Mouse (Mus musculus): Measurements from ENCODE around the gene Traf3ip2. TPM values are rescaled to one million over a fixed set of nuclear protein-coding genes. Genes with fewer than 3 reads are reported as not detected.

Traf3ip2 gene
- polyA plus RNA-seq, 1 experiment from 2014 or later = 4.1 TPM

DNA sequence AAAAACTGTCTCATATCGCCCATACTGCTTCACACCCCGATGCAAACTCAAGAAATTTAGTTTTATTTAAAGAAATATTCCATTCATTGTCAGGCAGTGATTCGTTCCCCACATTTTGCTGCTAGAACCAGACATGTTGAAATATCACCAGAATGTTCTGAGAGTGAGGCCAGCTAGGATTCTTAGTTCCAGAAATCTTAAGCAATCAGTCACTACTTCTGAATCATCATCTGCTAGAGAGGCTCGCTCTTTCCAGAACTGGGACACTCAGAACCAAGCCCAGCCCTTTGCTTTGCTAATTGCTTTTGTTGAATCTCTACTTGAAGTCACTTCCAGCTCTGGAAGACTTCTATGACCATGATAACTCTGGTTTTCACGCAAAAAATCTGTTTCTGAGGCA, 27.0 kb downstream of the Traf3ip2 start:
- Histone ChIP-seq H3K4me2 (replicated peaks) (no peak overlapping the region), H3K36me3 (peaks cover 15% of the 10 kb centered on the region), H3K4me1 (replicated peaks) (peaks cover 28% of the 10 kb centered on the region), H3K4me3 (replicated peaks) (no peak overlapping the region), H3K9ac (replicated peaks) (no peak overlapping the region), H3K27me3 (no peaks in the 10 kb centered on the region), H3K27ac (no peak overlapping the region), H3K9me3 (no peaks in the 10 kb centered on the region)
- ATAC-seq = no peak
- 92% methylated on average over 5 of the region's 5 CpGs for WGBS

DNA sequence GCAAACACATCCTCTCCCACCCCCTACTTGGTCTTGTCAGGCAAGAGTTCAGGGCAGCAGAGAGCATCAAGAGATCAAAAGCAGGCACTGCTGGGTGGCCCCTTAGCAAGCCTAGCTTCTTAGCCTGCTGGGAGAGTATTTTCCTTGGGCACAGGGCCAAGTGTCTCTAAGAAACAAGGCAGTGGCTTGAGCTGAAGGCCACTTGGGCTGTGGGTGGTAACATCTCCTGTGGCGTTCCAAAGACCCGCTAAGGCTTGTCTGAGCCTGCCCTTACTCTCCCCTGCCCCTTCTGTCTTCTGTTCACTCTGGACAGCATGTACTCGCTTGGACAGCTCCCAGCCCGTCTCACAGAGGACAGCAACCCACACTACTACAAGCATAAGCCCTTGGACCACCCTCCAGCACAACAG, 28.1 kb downstream of the Traf3ip2 start:
- Histone ChIP-seq H3K4me2 (replicated peaks) (no peak overlapping the region), H3K4me1 (replicated peaks) (peaks cover 28% of the 10 kb centered on the region), H3K9me3 (no peaks in the 10 kb centered on the region), H3K27me3 (no peaks in the 10 kb centered on the region), H3K9ac (replicated peaks) (no peak overlapping the region; the same call in 1 of the 2 replicates), H3K27ac (no peak overlapping the region), H3K36me3 (peaks cover 14% of the 10 kb centered on the region), H3K4me3 (replicated peaks) (no peak overlapping the region)
- ATAC-seq = peak; percentile 51; the same call in 1 of the 2 replicates
- WGBS = 16% methylated on average over 4 of the region's 4 CpGs

DNA sequence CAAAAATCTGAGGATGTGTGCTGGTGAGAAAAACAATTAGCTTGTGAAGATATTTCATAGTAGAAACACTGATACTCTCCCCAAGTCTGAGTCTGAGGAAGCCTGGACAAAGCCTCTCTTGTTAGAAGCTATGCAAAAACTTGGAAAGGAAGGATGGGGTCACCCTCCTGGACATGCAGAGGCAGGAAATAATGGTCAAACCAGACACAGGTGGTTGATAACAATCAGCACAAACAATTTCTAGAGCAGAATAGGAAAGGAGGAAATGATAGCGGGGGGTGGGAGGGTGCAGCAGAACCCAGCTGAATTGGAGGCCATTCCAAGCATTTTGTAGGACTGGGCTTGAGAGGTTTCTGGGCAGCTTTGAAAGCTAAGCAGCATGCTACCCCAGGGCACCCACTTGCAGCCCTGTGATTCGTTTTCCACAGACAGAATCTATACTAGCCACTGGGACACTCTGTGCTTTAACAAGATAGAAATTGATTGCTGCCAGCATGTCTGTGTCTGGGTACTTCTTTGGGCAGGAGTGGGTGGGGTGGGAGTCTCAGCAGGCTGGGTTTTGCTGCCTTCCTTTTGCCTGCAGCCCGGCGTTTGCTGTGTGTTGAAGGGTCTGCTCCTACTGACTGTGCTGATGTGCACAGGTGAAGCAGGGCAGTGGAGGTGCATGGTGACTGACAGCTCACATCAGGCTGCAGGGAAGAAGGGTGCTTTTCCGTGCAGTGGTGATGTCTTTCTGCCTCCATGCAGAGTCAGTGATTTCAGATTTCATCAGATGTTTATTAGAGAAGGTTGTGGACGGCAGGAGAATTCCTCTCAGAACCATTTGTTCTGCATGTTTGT, 33.3 kb downstream of the Traf3ip2 start:
- peak; percentile 79 for ATAC-seq
- peaks cover 23% of the 10 kb centered on the region for H3K4me1 ChIP-seq (replicated peaks)
- H3K27ac ChIP-seq = peak overlapping the region; percentile 77
- no peaks in the 10 kb centered on the region for H3K27me3 ChIP-seq
- no peaks in the 10 kb centered on the region for H3K9me3 ChIP-seq
- 62% methylated on average over 6 of the region's 6 CpGs for whole genome bisulfite sequencing
- no peak overlapping the region for H3K4me2 ChIP-seq (replicated peaks)
- 0 out of 2 replicates have a peak overlapping the region, but pooled peaks have one; percentile 28 for H3K9ac ChIP-seq (replicated peaks)
- H3K4me3 ChIP-seq (replicated peaks) = no peak overlapping the region
- peaks cover 10% of the 10 kb centered on the region for H3K36me3 ChIP-seq

DNA sequence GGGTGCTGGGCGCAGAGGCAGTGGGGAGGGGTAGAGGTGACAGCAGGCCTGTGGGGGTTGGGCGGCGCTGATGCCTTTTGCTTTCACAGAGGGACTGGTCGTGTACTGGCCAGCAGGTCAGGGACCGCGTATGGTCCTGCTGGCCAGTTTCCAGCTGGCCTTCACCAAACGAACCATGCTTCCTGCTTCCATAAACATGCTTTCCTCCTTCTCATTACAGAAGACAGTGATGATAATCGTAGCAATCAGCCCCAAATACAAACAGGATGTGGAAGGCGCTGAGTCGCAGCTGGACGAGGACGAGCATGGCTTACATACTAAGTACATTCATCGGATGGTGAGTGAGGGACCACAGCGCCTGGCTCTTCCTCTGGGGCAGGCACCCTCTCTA, 33.9 kb downstream of the Traf3ip2 start:
- peaks cover 18% of the 10 kb centered on the region for H3K4me1 ChIP-seq (replicated peaks)
- no peak overlapping the region for H3K4me2 ChIP-seq (replicated peaks)
- peak overlapping the region; percentile 77 for H3K27ac ChIP-seq
- no peaks in the 10 kb centered on the region for H3K9me3 ChIP-seq
- ATAC-seq = peak; percentile 51
- H3K27me3 ChIP-seq = no peaks in the 10 kb centered on the region
- WGBS = 56% methylated on average over 14 of the region's 14 CpGs
- 0 out of 2 replicates have a peak overlapping the region, but pooled peaks have one; percentile 28 for H3K9ac ChIP-seq (replicated peaks)
- peaks cover 16% of the 10 kb centered on the region for H3K36me3 ChIP-seq
- H3K4me3 ChIP-seq (replicated peaks) = no peak overlapping the region

DNA sequence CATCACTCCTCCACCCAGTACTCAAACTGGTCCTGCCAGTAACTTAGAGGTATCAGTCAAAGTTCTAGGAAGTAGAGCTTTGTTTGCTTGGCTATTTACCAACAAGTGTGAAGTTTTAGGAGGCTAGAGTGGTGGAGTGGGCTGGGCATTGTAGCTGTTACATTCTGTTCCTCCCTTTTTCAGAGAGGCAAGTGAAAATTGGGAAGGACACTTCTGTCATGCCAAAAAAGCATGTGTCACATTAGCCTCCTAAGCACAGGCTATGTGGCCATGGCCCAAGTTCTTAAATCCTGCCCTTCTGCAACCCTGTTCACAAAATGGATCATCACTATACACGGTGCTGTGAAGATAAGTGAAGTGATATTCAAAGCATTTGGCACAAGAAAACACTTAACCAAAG, 34.4 kb downstream of the Traf3ip2 start:
- Histone ChIP-seq H3K4me1 (replicated peaks) (peaks cover 16% of the 10 kb centered on the region), H3K9me3 (no peaks in the 10 kb centered on the region), H3K27me3 (no peaks in the 10 kb centered on the region), H3K27ac (peak overlapping the region; percentile 77; the same call in 1 of the 2 replicates), H3K4me3 (replicated peaks) (no peak overlapping the region), H3K4me2 (replicated peaks) (no peak overlapping the region), H3K36me3 (peaks cover 21% of the 10 kb centered on the region), H3K9ac (replicated peaks) (no peak overlapping the region)
- WGBS = 86% methylated on average over 1 of the region's 1 CpGs
- no peak for ATAC-seq

DNA sequence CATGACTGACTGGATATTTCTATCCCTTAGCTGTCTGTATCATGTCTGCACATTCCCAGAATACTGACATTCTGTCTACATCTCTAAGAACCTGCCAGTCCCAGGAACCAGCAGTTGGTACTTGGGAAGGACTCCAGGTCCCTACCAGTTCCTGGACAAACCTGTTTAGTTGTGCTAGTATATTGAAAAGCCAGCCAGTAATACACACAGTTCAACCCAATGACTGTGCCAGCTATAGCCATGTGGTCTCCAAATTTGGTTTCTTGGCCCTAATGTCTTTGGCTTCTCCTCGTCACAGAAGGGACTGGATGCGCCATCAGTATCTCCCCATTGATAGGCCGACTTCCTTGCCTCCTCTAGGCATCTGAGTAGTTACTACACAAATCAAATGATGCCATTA, 35.5 kb downstream of the Traf3ip2 start:
- Histone ChIP-seq H3K36me3 (peaks cover 21% of the 10 kb centered on the region), H3K4me2 (replicated peaks) (no peak overlapping the region), H3K27me3 (no peaks in the 10 kb centered on the region), H3K27ac (no peak overlapping the region), H3K9me3 (no peaks in the 10 kb centered on the region), H3K4me3 (replicated peaks) (no peak overlapping the region), H3K9ac (replicated peaks) (no peak overlapping the region), H3K4me1 (replicated peaks) (peaks cover 16% of the 10 kb centered on the region)
- no peak for ATAC-seq
- WGBS = 97% methylated on average over 3 of the region's 3 CpGs

DNA sequence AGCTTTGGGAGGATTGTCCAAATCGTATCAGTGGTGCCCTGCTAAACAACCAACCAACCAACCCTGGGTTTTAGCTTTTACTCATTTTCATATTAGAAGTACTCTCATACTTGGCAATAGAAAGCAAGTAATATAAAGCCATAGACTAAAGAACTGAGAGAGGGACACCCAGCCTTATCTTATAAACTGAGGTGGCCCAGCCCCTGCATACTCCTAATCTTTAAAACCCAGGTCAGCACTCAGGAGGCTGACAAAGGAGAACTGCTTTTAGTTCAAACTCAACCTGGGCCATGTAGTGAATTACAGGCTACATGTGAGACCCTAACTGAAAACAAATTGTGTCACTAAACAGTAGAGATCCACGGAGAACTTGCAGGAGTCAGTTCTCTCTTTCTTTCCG, 36.8 kb downstream of the Traf3ip2 start:
- H3K27ac ChIP-seq = no peak overlapping the region
- ATAC-seq = no peak
- peaks cover 26% of the 10 kb centered on the region for H3K4me1 ChIP-seq (replicated peaks)
- H3K4me3 ChIP-seq (replicated peaks) = no peak overlapping the region
- H3K4me2 ChIP-seq (replicated peaks) = no peak overlapping the region
- peaks cover 27% of the 10 kb centered on the region for H3K36me3 ChIP-seq
- H3K9me3 ChIP-seq = no peaks in the 10 kb centered on the region
- H3K27me3 ChIP-seq = no peaks in the 10 kb centered on the region
- H3K9ac ChIP-seq (replicated peaks) = no peak overlapping the region
- 98% methylated on average over 3 of the region's 3 CpGs for WGBS

DNA sequence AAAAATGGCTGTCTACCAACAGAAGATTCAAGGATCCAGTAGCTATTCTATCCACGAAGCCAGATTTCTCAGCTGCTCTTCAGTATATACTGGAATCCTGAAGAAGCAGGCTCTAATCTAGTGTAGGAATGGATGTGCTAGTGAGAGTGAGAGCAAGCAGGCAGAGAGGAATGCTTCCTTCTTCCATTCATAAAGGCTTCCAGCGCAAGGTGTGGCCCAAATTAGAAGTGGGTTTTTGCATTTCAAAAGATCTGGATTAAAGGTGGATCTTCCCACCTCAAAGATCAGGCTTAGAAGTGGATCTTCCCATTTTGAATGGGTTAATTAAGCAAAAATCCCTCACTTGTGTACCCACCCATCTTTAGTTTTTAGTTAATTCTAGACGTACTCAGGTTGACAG, 37.6 kb downstream of the Traf3ip2 start:
- H3K4me3 ChIP-seq (replicated peaks) = no peak overlapping the region
- no peak overlapping the region for H3K4me2 ChIP-seq (replicated peaks)
- H3K9ac ChIP-seq (replicated peaks) = no peak overlapping the region
- ATAC-seq = no peak
- peaks cover 27% of the 10 kb centered on the region for H3K36me3 ChIP-seq
- peaks cover 26% of the 10 kb centered on the region for H3K4me1 ChIP-seq (replicated peaks)
- H3K27ac ChIP-seq = no peak overlapping the region
- no peaks in the 10 kb centered on the region for H3K9me3 ChIP-seq
- 96% methylated on average over 3 of the region's 3 CpGs for WGBS
- no peaks in the 10 kb centered on the region for H3K27me3 ChIP-seq

DNA sequence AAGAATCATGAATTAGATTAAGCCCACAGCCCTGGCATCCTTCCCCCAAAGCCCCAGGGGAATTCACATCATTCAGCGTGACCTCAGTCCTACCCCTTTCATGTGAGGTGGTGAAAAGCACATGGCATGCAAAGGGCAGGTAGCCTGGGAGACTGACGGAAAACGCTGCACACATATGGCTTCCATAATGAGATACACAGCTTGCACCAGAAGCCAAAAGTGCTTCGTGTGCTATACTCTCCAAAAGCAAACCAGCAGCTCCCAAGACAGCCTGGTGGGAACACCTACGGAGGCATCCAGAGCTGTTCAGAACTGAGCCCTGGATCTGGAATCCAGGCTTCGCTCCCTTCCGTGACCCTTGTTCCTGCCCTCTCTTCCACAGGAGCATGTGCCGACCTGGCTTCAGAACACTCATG, 41.3 kb downstream of the Traf3ip2 start:
- peak overlapping the region; percentile 60 for H3K27ac ChIP-seq
- H3K4me3 ChIP-seq (replicated peaks) = no peak overlapping the region
- no peaks in the 10 kb centered on the region for H3K9me3 ChIP-seq
- H3K27me3 ChIP-seq = no peaks in the 10 kb centered on the region
- peaks cover 27% of the 10 kb centered on the region for H3K36me3 ChIP-seq
- peaks cover 24% of the 10 kb centered on the region for H3K4me1 ChIP-seq (replicated peaks)
- peak; percentile 65 for ATAC-seq
- WGBS = 72% methylated on average over 8 of the region's 8 CpGs
- H3K9ac ChIP-seq (replicated peaks) = 0 out of 2 replicates have a peak overlapping the region, but pooled peaks have one; percentile 3
- no peak overlapping the region for H3K4me2 ChIP-seq (replicated peaks)

DNA sequence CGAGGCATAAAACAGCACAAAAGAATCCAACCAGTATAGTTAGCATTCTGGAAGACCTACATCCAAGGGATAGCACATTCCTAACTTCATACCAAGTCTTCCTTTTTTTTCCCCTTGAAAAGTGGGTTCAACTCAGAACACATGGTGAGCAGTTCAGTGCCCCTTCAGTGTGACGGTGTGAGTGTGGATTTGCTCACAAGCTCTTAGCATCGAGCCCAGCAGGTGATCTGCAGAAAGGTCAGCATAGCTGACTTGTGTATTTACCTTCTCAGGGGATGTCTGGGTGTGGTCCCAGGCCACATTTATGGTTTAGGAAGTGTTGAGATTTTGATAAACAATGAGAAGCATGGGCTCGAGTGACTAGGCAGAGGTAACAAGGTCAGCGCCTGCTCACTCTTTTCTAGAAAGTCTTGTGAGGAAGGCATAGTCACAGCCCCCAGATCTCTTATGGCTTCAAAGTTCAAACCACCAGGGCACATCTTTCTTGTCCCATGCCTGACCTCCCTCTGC, 46.2 kb downstream of the Traf3ip2 start:
- H3K9me3 ChIP-seq = no peaks in the 10 kb centered on the region
- H3K27ac ChIP-seq = peak overlapping the region; percentile 94
- H3K36me3 ChIP-seq = peaks cover 4% of the 10 kb centered on the region
- no peak overlapping the region for H3K4me3 ChIP-seq (replicated peaks)
- ATAC-seq = no peak
- peaks cover 39% of the 10 kb centered on the region for H3K4me1 ChIP-seq (replicated peaks)
- H3K9ac ChIP-seq (replicated peaks) = peak overlapping the region; percentile 42
- 28% methylated on average over 5 of the region's 5 CpGs for WGBS
- H3K4me2 ChIP-seq (replicated peaks) = peak overlapping the region; percentile 14; the same call in 1 of the 2 replicates
- H3K27me3 ChIP-seq = no peaks in the 10 kb centered on the region

DNA sequence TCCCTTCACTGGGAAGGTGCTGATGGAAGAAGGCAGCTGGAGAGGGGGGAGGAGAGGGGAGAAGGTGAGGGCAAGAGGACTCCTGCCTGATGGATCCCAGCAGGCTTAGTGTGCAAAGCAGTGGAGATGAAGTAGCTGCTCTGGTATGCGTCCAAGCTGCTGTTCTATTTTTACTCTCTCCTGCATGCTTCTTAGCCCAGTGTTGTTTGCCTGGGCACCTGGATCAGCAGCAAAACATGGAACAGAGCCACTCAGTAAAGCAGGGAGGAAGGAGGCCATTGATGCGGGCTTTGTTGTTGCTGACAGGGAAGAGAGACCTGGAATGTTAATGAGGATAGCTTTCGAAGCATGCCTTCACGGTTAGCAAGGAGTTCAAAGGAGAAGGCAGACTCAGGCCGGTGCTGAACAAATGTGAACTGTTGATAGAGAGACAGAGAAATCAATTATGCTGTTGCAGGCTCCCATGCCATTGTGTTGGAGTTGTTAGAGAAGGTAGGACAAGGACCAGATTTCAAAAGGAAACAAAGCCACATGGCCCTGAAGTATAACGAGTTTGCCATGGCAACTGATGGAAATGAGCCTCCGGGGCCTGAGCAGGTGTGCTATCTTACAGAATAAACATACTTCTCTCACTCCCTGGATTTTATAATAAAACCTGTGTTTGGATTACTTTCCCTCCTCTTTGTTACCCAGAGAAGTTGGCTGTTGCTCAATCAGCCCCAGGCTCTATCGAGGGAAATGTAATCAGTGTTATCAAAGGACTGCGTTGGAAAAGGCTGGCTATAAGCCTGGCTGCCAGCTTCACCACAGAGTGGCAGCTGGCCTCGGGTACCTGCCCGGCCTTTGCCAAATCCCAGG, 46.9 kb downstream of the Traf3ip2 start:
- H3K4me3 ChIP-seq (replicated peaks) = no peak overlapping the region
- H3K36me3 ChIP-seq = no peaks in the 10 kb centered on the region; the same call in 1 of the 2 replicates
- H3K4me1 ChIP-seq (replicated peaks) = peaks cover 35% of the 10 kb centered on the region
- H3K27ac ChIP-seq = peak overlapping the region; percentile 94
- ATAC-seq = peak; percentile 91
- peak overlapping the region; percentile 14; the same call in 1 of the 2 replicates for H3K4me2 ChIP-seq (replicated peaks)
- 5% methylated on average over 11 of the region's 11 CpGs for WGBS
- no peaks in the 10 kb centered on the region for H3K9me3 ChIP-seq
- no peaks in the 10 kb centered on the region for H3K27me3 ChIP-seq
- H3K9ac ChIP-seq (replicated peaks) = peak overlapping the region; percentile 42

Data from midbrain, embryonic 13.5 days (tissue).